In the genomic region with DNA sequence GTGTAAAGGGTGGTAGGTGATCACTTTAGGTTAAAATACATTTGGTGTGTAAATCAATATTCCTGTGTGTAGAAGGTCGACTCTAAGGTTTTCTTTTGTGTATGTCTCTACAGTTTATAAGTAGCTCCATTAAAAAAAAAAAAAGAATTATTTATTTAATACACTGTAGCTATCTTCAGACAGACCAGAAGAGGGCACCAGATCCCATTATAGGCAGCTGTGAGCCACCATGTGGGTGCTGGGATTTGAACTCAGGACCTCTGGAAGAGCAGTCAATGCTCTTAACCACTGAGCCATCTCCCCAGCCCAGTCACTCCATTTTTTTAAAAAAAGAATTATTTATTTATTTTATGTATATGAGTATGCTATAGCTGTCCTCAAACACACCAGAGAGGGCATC, we compare ENCODE assay signal across 17 mouse cellular contexts. TPM values are rescaled to one million over a fixed set of nuclear protein-coding genes. Genes with fewer than 3 reads are reported as not detected.
DNase-seq lines count a peak whose midpoint lies in the region; ATAC-seq and TF ChIP-seq lines count a peak whose summit lies in the region.
"Had no signal": no experiment of that assay in that cellular context is flagged by ENCODE, and none has a peak within 500 bp of the region (broad histone marks: within the 10 kb centered on the region; RNA-seq: fewer than 3 reads in every experiment).

No protein-coding gene starts in this region.

- 67% methylated on average over 1 of the region's 1 CpGs for WGBS in hindbrain, postnatal 0 days
- 68% methylated on average over 1 of the region's 1 CpGs for WGBS in hindbrain, embryonic 12.5 days
- WGBS in lung, embryonic 14.5 days, result 52% methylated on average over 1 of the region's 1 CpGs

- ATAC-seq in hindbrain, postnatal 0 days, result no peak
- no peak for ATAC-seq in hindbrain, embryonic 12.5 days (ENCODE audit: low FRiP score)
- no peak for ATAC-seq in lung, embryonic 14.5 days (ENCODE audit: insufficient read depth)

- H3K27ac ChIP-seq in hindbrain, postnatal 0 days, result no peak overlapping the region
- no peak overlapping the region for H3K27ac ChIP-seq in hindbrain, embryonic 12.5 days
- H3K27ac ChIP-seq in lung, embryonic 14.5 days (ENCODE audit: low read depth), result no peak overlapping the region
- no peak overlapping the region for H3K27ac ChIP-seq in ES-E14 (ENCODE audit: insufficient read depth, low read depth, low read length, poor library complexity, severe bottlenecking)
- H3K27ac ChIP-seq: heart, embryonic 10.5 days; limb, embryonic 12.5 days; lung, embryonic 15.5 days; neural tube, embryonic 13.5 days had no signal

- H3K36me3 ChIP-seq in hindbrain, postnatal 0 days (ENCODE audit: insufficient read depth, low read length), result peaks cover 18% of the 10 kb centered on the region; the same call in 1 of the 2 replicates
- H3K36me3 ChIP-seq in hindbrain, embryonic 12.5 days, result peaks cover 24% of the 10 kb centered on the region
- H3K36me3 ChIP-seq in lung, embryonic 14.5 days (ENCODE audit: insufficient read depth), result peaks cover 29% of the 10 kb centered on the region
- H3K36me3 ChIP-seq in ES-E14 (ENCODE audit: control insufficient read depth, insufficient read depth, low read length, poor library complexity, severe bottlenecking), result peaks cover 23% of the 10 kb centered on the region

- peaks cover 7% of the 10 kb centered on the region for H3K4me1 ChIP-seq in hindbrain, postnatal 0 days (ENCODE audit: insufficient read depth, low read length)
- H3K4me1 ChIP-seq in hindbrain, embryonic 12.5 days, result peaks cover 10% of the 10 kb centered on the region
- no peaks in the 10 kb centered on the region for H3K4me1 ChIP-seq in lung, embryonic 14.5 days (ENCODE audit: insufficient read depth)
- no peaks in the 10 kb centered on the region for H3K4me1 ChIP-seq in ES-E14 (ENCODE audit: control insufficient read depth in 2 of 2, insufficient read depth in 2 of 2, low read length in 2 of 2, poor library complexity in 1 of 2)

- H3K27me3 ChIP-seq in hindbrain, postnatal 0 days (ENCODE audit: insufficient read depth, low read length), result no peaks in the 10 kb centered on the region
- H3K27me3 ChIP-seq in hindbrain, embryonic 12.5 days, result no peaks in the 10 kb centered on the region
- H3K27me3 ChIP-seq in lung, embryonic 14.5 days (ENCODE audit: insufficient read depth, low read length), result no peaks in the 10 kb centered on the region
- H3K27me3 ChIP-seq: limb, embryonic 12.5 days; lung, embryonic 15.5 days; neural tube, embryonic 13.5 days had no signal

- H3K4me2 ChIP-seq in hindbrain, postnatal 0 days (ENCODE audit: low read depth, low read length), result no peak overlapping the region
- no peak overlapping the region for H3K4me2 ChIP-seq in hindbrain, embryonic 12.5 days (replicated peaks)
- H3K4me2 ChIP-seq in lung, embryonic 14.5 days, result no peak overlapping the region
- H3K4me2 ChIP-seq: limb, embryonic 12.5 days; lung, embryonic 15.5 days; neural tube, embryonic 13.5 days had no signal

- no peak overlapping the region for H3K9ac ChIP-seq in hindbrain, postnatal 0 days (replicated peaks; ENCODE audit: low read length)
- H3K9ac ChIP-seq in hindbrain, embryonic 12.5 days, result no peak overlapping the region
- no peak overlapping the region for H3K9ac ChIP-seq in lung, embryonic 14.5 days
- H3K9ac ChIP-seq in ES-E14 (ENCODE audit: insufficient read depth, low read depth, low read length, poor library complexity, severe bottlenecking), result no peak overlapping the region
- H3K9ac ChIP-seq: limb, embryonic 12.5 days; lung, embryonic 15.5 days; neural tube, embryonic 13.5 days had no signal

- H3K4me3 ChIP-seq in hindbrain, postnatal 0 days (ENCODE audit: low read length), result no peak overlapping the region
- no peak overlapping the region for H3K4me3 ChIP-seq in hindbrain, embryonic 12.5 days
- no peak overlapping the region for H3K4me3 ChIP-seq in lung, embryonic 14.5 days (ENCODE audit: low read depth, low read length)
- H3K4me3 ChIP-seq in ES-E14 (ENCODE audit: insufficient read depth in 1 of 2, low read depth in 1 of 2, low read length in 2 of 2, poor library complexity in 1 of 2, severe bottlenecking in 1 of 2), result no peak overlapping the region
- H3K4me3 ChIP-seq: heart, embryonic 10.5 days; limb, embryonic 12.5 days; lung, embryonic 15.5 days; neural tube, embryonic 13.5 days had no signal

- in situ Hi-C loops in ES-E14 (cut with MboI; ENCODE audit: low sequenced_read_pairs in 2 of 2, unreplicated experiment in 2 of 2), result no loop called here

- H3K9me3 ChIP-seq in hindbrain, postnatal 0 days (ENCODE audit: low read length), result no peaks in the 10 kb centered on the region
- H3K9me3 ChIP-seq in hindbrain, embryonic 12.5 days (replicated peaks), result no peaks in the 10 kb centered on the region
- no peaks in the 10 kb centered on the region for H3K9me3 ChIP-seq in lung, embryonic 14.5 days (ENCODE audit: low read depth, low read length)
- H3K9me3 ChIP-seq in ES-E14 (ENCODE audit: control insufficient read depth, insufficient read depth, low read depth, low read length), result no peaks in the 10 kb centered on the region
- H3K9me3 ChIP-seq: heart, embryonic 10.5 days; limb, embryonic 12.5 days; lung, embryonic 15.5 days; neural tube, embryonic 13.5 days had no signal

- no peak for DNase-seq in hindbrain, postnatal 0 days (ENCODE audit: low spot score)
- DNase-seq in lung, embryonic 14.5 days, result no peak
- no peak for DNase-seq in lung, postnatal 10 days
- no peak for DNase-seq in ES-E14 (ENCODE audit: low read depth, low spot score)
- peak; percentile 40 for DNase-seq in naive thymus-derived CD4-positive, alpha-beta T cell, adult 2 months (ENCODE audit: low read depth)
- DNase-seq in Muller cell, postnatal 12 days (ENCODE audit: inconsistent ontology term), result no peak
- DNase-seq: cerebellum, postnatal 14 days; gastrocnemius, postnatal 36 days; right cerebral cortex, postnatal 14 days; thymus, postnatal 25 days had no signal

- TF ChIP-seq CTCF in hindbrain, postnatal 0 days (IDR thresholded peaks at IDR 0.05; ENCODE audit: low read depth), result peak; percentile 43
- TF ChIP-seq CTCF in lung, embryonic 14.5 days (IDR thresholded peaks at IDR 0.05; ENCODE audit: low read depth), result peak; percentile 42

TF ChIP-seq in ES-E14, 5 proteins besides CTCF, POLR2A, EP300 and RAD21:
- no peak for TF ChIP-seq HCFC1 (IDR thresholded peaks at IDR 0.05; ENCODE audit: borderline replicate concordance, insufficient read depth, low read length)
- no peak for TF ChIP-seq ZC3H11A (IDR thresholded peaks at IDR 0.05; ENCODE audit: borderline replicate concordance, low read depth, low read length)
- TF ChIP-seq ZNF384 (IDR thresholded peaks at IDR 0.05; ENCODE audit: low read depth, low read length), result peak; percentile 80
TF ChIP-seq in ES-E14: peak in this region for 1.

RNA-seq across cellular contexts. Expression of a gene that starts 5.9 kb away (rescaled TPM):
- 2,723 and 2,758 TPM in 2 replicates for total RNA-seq in hindbrain, postnatal 0 days (2014; rRNA removed)
- 808 and 861 TPM in 2 replicates for polyA plus RNA-seq in hindbrain, postnatal 0 days (2015; fragmentation: Nextera tagmentation; extraction: Ambion mirVana)
- polyA plus RNA-seq in hindbrain, embryonic 12.5 days (2016; fragmentation: Nextera tagmentation; extraction: Ambion mirVana), result 1,018 and 1,026 TPM in 2 replicates
- polyA plus RNA-seq in lung, embryonic 14.5 days (2014; fragmentation: Nextera tagmentation; extraction: Ambion mirVana), result 1,722 and 1,770 TPM in 2 replicates
- total RNA-seq in ES-E14 (2012; rRNA removed), result 2,643 and 2,912 TPM in 2 replicates

RNA-seq across cellular contexts. Expression of a gene that starts 9.2 kb away (rescaled TPM):
- total RNA-seq in hindbrain, postnatal 0 days (2014; rRNA removed), result 16.5 and 21.2 TPM in 2 replicates
- 11.9 and 13.4 TPM in 2 replicates for polyA plus RNA-seq in hindbrain, postnatal 0 days (2015; fragmentation: Nextera tagmentation; extraction: Ambion mirVana)
- 0.15 and 0.35 TPM in 2 replicates for polyA plus RNA-seq in hindbrain, embryonic 12.5 days (2016; fragmentation: Nextera tagmentation; extraction: Ambion mirVana)
- 0.24 and 0.49 TPM in 2 replicates for polyA plus RNA-seq in lung, embryonic 14.5 days (2014; fragmentation: Nextera tagmentation; extraction: Ambion mirVana)
- 1.8 and 4.9 TPM in 2 replicates for total RNA-seq in ES-E14 (2012; rRNA removed)
- polyA plus RNA-seq: forebrain, embryonic 11.5 days had no signal

RNA-seq across cellular contexts. Expression of a gene that starts 45.3 kb away (rescaled TPM):
- total RNA-seq in hindbrain, postnatal 0 days (2014; rRNA removed), result 45.1 and 52.7 TPM in 2 replicates
- polyA plus RNA-seq in hindbrain, postnatal 0 days (2015; fragmentation: Nextera tagmentation; extraction: Ambion mirVana), result 49.7 and 51.6 TPM in 2 replicates
- 62.6 and 63.9 TPM in 2 replicates for polyA plus RNA-seq in hindbrain, embryonic 12.5 days (2016; fragmentation: Nextera tagmentation; extraction: Ambion mirVana)
- polyA plus RNA-seq in lung, embryonic 14.5 days (2014; fragmentation: Nextera tagmentation; extraction: Ambion mirVana), result 44.5 and 45.0 TPM in 2 replicates
- 106 and 160 TPM in 2 replicates for total RNA-seq in ES-E14 (2012; rRNA removed)

RNA-seq across cellular contexts. Expression of a gene that starts 50.1 kb away (rescaled TPM):
- total RNA-seq in hindbrain, postnatal 0 days (2014; rRNA removed), result 2.9 and 3.7 TPM in 2 replicates
- polyA plus RNA-seq in hindbrain, postnatal 0 days (2015; fragmentation: Nextera tagmentation; extraction: Ambion mirVana), result 2.7 and 2.9 TPM in 2 replicates
- polyA plus RNA-seq in hindbrain, embryonic 12.5 days (2016; fragmentation: Nextera tagmentation; extraction: Ambion mirVana), result 8.1 and 9.7 TPM in 2 replicates
- 16.3 and 17.8 TPM in 2 replicates for polyA plus RNA-seq in lung, embryonic 14.5 days (2014; fragmentation: Nextera tagmentation; extraction: Ambion mirVana)
- total RNA-seq in ES-E14 (2012; rRNA removed), result 3.1 and 3.3 TPM in 2 replicates
- total RNA-seq: megakaryocyte, adult 5-6 weeks had no signal
